Mouse (Mus musculus) intestine, embryonic 15.5 days (tissue): ENCODE data around the gene Grb2. TPM values are rescaled to one million over a fixed set of nuclear protein-coding genes. Genes with fewer than 3 reads are reported as not detected.

Experiments
- ATAC-seq: fragments of 200-750 bp; cut with Nextera tagmentation; 2 replicates; pipeline ENCODE4 v1.8.0; 2017; ENCODE audit warnings: moderate TSS enrichment, moderate library complexity
- H3K27ac ChIP-seq: fragments of 300-500 bp; sonication (generic); 2 replicates; pipeline ENCODE4 v1.5.1; 2015; ENCODE audit warnings: mild to moderate bottlenecking, inconsistent platforms
- H3K27me3 ChIP-seq: fragments of 300-500 bp; sonication (generic); replicated peaks from 2 replicates; pipeline ENCODE4 v1.6.1; 2015; ENCODE audit warnings: inconsistent platforms
- H3K36me3 ChIP-seq: fragments of 300-500 bp; sonication (generic); 2 replicates; pipeline ENCODE4 v1.6.1; 2015; ENCODE audit warnings: inconsistent platforms
- H3K4me1 ChIP-seq: fragments of 300-500 bp; sonication (generic); replicated peaks from 2 replicates; pipeline ENCODE4 v1.6.1; 2015; ENCODE audit warnings: inconsistent platforms
- H3K4me2 ChIP-seq: fragments of 300-500 bp; sonication (generic); replicated peaks from 2 replicates; pipeline ENCODE4 v1.6.1; 2015; ENCODE audit warnings: mild to moderate bottlenecking, inconsistent platforms
- H3K4me3 ChIP-seq: fragments of 300-500 bp; sonication (generic); replicated peaks from 2 replicates; pipeline ENCODE4 v1.5.1; 2015; ENCODE audit warnings: inconsistent platforms
- H3K9ac ChIP-seq: fragments of 300-500 bp; sonication (generic); 2 replicates; pipeline ENCODE4 v1.6.1; 2015; ENCODE audit warnings: inconsistent platforms
- H3K9me3 ChIP-seq: fragments of 300-500 bp; sonication (generic); 2 replicates; pipeline ENCODE4 v1.6.1; 2016; ENCODE audit warnings: inconsistent platforms
- WGBS: fragments of 180-500 bp; shearing (Covaris S2); methylation state at CpG from one replicate; pipeline ENCODE4 v1.1.7; 2015; 5-methylcytosine and 5-hydroxymethylcytosine counted together
- polyA plus RNA-seq: library from polyadenylated mRNA; unstranded; fragments of >200 nt; fragmentation: Nextera tagmentation; extraction: Ambion mirVana; gene quantifications from 2 replicates; pipeline ENCODE4 v1.2.1, GENCODE M21; 2015

Gene Grb2
- polyA plus RNA-seq, 1 experiment from 2014 or later: 79.4 TPM

DNA sequence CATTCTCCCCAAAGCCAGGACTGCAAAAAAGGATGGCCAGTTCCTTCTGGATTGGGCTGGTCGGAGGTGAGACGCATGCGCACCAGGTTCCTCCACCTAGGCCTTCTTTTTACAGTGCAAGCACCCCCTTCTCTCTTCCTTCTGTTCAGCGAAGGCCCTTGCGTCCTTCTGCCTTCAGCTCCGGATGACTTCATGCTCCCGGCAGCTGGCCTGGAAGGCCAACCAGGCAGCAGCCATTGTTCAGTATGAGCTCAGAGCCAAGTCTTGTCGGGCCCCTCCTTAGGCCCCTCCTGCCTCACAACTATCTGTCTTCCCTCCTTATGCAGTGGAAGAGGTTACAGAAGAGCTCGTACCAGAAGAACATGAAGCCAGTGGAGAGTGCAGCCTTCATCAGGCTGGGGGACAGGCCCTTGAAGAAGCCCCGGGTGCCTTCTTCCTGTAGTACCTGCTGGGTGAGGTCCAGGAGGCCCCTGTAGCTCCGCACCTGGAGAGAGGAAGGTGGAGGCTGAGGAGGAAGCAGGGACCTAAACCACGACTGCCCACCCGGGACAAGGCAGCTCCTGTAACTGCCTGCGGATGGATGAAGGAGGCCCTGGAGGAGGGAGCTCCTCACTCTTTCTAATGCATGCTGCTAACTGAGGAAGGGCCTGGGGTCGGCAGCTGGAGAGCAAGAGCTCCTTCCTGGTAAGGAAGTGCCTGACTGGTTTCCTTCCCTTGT is 93.1 kb downstream of the Grb2 start:
- Histone ChIP-seq H3K27ac (0 out of 2 replicates have a peak overlapping the region, but pooled peaks have one; percentile 3), H3K27me3 (no peaks in the 10 kb centered on the region), H3K4me1 (peaks cover 13% of the 10 kb centered on the region), H3K36me3 (peaks cover 4% of the 10 kb centered on the region; the same call in 1 of the 2 replicates), H3K9ac (no peak overlapping the region), H3K4me3 (no peak overlapping the region), H3K9me3 (no peaks in the 10 kb centered on the region), H3K4me2 (no peak overlapping the region)
- WGBS: 71% methylated on average over 15 of the region's 15 CpGs
- ATAC-seq: no peak

DNA sequence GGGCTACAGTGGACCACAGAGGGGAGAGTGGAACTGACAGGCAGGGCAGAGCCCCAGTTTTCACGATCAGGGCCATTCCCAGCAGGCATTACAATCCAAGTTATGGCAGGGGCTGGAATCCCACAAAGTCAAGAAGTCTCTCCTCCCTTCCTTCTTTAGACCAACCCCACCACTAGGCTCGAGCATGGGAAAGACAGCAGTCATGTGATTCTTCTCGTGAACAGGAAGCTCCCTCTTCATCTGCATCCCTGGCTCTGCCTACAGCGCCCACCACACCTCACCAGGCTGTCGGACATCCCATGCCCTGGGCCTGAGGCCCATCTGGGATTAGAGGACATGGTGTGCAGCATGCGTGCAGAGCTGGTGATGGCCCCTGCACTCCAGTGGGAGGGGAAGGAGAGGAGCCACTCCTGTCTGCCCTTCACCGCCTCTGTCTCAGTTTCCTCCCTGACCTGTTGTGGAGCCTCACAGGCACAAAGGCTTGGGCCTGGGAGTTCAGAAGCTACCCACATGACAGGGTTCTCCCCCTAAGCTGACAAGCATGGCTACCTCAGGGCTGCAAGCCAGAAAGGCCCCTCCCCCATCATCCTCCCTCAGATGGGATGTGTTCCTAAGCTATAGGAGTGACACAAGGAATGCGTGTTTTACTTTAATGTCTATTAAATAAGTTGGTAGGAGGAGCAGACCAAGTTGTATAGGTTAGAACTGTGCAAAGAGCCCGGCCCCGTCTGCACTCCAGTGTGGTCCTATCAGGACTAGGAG is 93.9 kb downstream of the Grb2 start:
- Histone ChIP-seq H3K9ac (no peak overlapping the region), H3K27me3 (no peaks in the 10 kb centered on the region), H3K36me3 (0 out of 2 replicates have a peak, but pooled peaks cover 3% of the 10 kb centered on the region), H3K27ac (peak overlapping the region; percentile 36; the same call in 1 of the 2 replicates), H3K4me1 (peaks cover 13% of the 10 kb centered on the region), H3K9me3 (no peaks in the 10 kb centered on the region), H3K4me3 (no peak overlapping the region), H3K4me2 (no peak overlapping the region)
- no peak for ATAC-seq
- WGBS: 84% methylated on average over 10 of the region's 10 CpGs

DNA sequence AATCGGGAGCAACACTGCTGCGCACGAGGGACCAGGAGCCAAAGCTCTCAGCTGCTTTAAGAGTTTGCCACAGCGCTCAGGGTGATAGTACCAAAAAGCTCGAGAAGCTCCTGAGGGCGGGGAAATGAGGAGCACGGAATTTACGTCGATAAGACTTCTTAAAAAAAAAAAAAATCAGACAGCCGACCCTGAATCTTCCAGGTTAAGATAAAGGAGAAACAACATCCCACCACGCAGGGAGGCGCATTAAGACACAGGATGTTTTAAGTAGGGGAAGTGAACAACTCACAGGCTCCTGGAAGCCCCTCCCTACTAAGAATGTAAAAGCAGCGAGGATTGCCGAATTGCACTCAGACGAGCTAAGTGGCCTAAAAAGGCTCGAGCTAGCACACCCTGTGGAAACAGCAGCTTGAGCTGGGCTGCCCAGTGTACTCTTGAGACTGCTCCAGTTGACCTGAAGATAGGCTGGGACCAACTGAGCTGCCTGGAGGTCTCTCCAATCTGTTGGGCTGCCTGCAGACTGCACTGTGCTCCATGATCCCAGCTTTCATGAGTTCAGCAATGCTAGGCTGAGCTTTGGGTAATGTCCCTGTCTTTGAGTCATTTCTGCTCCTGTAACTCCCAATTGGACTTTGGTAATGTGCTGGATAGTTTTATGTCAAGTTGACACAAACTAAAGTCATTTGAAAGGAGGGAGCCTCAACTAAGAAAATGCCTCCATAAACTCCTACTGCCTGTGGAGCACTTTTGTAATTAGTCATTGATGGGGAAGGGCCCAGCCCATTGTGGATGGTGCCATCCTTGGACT is 95.1 kb downstream of the Grb2 start:
- Histone ChIP-seq H3K4me3 (peak overlapping the region; percentile 79), H3K36me3 (peaks cover 12% of the 10 kb centered on the region), H3K9ac (peak overlapping the region; percentile 87), H3K27ac (peak overlapping the region; percentile 98), H3K4me2 (peak overlapping the region; percentile 91), H3K27me3 (no peaks in the 10 kb centered on the region), H3K9me3 (no peaks in the 10 kb centered on the region), H3K4me1 (peaks cover 13% of the 10 kb centered on the region)
- ATAC-seq: peak; percentile 11; the same call in 1 of the 2 replicates
- WGBS: under 1% methylated on average over 16 of the region's 16 CpGs

DNA sequence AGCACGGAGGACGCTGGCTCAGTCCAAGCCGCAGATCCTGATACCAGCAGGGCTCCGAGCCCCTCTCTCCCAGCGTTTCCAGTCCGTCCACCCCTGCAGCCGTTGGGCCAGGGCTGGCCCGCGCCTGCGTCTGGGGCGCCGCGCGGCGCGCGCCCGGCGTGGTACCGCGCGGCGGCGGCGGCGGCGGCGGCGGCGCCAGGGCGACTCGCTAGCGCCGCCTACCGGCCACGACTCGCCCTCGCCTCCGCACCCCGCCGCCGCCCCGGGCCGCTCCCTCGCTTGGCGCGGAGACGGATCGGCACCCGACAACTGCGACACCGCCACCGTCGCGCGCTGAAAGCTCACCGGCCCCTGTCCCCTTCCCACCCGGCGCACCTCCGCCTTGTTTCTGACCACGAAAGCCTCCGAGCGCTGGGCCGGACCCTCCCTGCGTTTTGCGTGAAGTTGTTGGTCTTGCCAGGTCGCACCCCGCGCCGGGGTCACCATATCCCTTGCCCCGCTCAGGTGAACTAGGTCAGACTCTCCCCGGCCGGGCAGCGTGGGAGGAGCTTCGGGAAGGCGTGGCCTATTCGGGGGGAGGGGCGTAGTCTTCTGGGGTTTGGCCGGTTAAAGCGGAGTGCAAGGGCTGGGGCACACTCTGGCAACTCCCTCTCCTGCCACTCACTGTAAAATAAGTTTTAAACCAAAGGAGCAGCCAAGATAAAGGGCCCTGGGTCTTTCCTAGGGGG is 95.8 kb downstream of the Grb2 start, which contains the start of gene Mif4gd:
Gene Mif4gd, minus strand, starts transcription at position 560 of the 728 bp plus-strand sequence.
- peak within 1 kb of the TSS; percentile 98 for H3K27ac ChIP-seq
- peak within 1 kb of the TSS; percentile 87 for H3K9ac ChIP-seq
- peaks cover 15% of the 10 kb centered on the region for H3K36me3 ChIP-seq
- WGBS: under 1% methylated on average over 80 of the region's 80 CpGs
- no peaks in the 10 kb centered on the region for H3K9me3 ChIP-seq
- H3K4me3 ChIP-seq: peak within 1 kb of the TSS; percentile 79
- peak within 1 kb of the TSS; percentile 91 for H3K4me2 ChIP-seq
- H3K27me3 ChIP-seq: no peaks in the 10 kb centered on the region
- ATAC-seq: peak; percentile 92
- peaks cover 13% of the 10 kb centered on the region for H3K4me1 ChIP-seq

DNA sequence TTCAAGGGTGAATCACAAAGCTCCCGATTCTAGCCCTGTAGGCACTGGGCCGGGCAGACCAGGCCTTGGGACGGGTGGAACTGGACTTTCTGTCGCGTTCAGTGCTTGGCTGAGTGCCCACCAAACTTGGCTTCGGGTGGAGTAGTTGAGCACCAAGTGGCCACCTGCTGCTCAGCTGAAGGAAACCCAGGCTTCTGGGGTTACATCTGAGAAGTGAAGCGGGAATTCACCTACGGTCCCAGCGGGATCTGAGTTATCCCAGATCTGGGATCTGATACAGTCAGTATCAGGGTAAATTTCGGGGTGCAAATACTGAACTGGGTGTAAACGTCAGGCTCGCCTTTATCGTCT is 96.4 kb downstream of the Grb2 start:
- Histone ChIP-seq H3K36me3 (peaks cover 20% of the 10 kb centered on the region), H3K9ac (peak overlapping the region; percentile 87), H3K4me2 (peak overlapping the region; percentile 91), H3K9me3 (no peaks in the 10 kb centered on the region), H3K27me3 (no peaks in the 10 kb centered on the region), H3K4me3 (peak overlapping the region; percentile 79), H3K4me1 (peaks cover 13% of the 10 kb centered on the region), H3K27ac (peak overlapping the region; percentile 98)
- ATAC-seq: peak; percentile 29
- 2% methylated on average over 13 of the region's 13 CpGs for WGBS

DNA sequence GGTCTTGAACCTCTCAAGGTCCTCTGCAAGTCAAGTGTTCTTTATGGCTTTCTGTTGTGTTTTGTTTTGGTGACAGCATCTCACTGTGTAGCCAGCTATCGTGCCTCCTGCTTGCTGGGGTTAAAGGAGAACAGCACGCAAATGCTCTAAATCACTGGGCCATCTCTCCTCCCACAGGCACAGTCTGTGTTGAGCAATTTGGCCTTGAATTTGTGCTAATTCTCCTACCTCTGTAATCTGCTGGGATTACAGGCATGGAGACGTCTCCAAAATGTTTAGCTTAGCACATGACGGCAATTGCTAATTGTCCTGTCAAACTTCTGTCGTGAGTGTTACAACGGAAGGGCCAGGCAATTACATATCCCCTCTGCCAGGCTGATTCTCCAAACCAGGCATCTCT is 97.2 kb downstream of the Grb2 start:
- H3K27me3 ChIP-seq: no peaks in the 10 kb centered on the region
- peaks cover 29% of the 10 kb centered on the region for H3K36me3 ChIP-seq
- H3K4me1 ChIP-seq: peaks cover 13% of the 10 kb centered on the region
- no peaks in the 10 kb centered on the region for H3K9me3 ChIP-seq
- no peak overlapping the region for H3K27ac ChIP-seq
- peak overlapping the region; percentile 91; the same call in 1 of the 2 replicates for H3K4me2 ChIP-seq
- no peak for ATAC-seq
- H3K9ac ChIP-seq: no peak overlapping the region
- no peak overlapping the region for H3K4me3 ChIP-seq
- WGBS: 62% methylated on average over 6 of the region's 6 CpGs

DNA sequence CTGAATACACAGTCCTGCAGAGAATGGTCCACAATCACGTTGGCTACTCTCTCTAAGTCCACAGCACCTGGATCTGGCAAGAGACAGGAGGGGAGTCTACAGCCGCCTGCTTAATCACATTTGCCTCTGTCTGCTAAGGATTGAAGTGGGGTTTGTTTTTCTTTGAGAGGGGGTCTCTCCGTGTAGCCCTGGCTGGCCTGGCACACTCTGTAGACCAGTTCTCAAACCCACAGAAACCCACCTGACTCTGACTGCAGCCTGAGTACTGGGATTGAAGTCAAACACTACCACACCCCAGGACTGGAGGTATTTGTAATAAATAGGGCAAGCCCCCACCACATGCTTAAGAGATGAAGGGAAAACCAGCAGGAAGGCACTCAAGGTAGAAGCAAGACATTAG is 98.8 kb downstream of the Grb2 start:
- 70% methylated on average over 3 of the region's 3 CpGs for WGBS

DNA sequence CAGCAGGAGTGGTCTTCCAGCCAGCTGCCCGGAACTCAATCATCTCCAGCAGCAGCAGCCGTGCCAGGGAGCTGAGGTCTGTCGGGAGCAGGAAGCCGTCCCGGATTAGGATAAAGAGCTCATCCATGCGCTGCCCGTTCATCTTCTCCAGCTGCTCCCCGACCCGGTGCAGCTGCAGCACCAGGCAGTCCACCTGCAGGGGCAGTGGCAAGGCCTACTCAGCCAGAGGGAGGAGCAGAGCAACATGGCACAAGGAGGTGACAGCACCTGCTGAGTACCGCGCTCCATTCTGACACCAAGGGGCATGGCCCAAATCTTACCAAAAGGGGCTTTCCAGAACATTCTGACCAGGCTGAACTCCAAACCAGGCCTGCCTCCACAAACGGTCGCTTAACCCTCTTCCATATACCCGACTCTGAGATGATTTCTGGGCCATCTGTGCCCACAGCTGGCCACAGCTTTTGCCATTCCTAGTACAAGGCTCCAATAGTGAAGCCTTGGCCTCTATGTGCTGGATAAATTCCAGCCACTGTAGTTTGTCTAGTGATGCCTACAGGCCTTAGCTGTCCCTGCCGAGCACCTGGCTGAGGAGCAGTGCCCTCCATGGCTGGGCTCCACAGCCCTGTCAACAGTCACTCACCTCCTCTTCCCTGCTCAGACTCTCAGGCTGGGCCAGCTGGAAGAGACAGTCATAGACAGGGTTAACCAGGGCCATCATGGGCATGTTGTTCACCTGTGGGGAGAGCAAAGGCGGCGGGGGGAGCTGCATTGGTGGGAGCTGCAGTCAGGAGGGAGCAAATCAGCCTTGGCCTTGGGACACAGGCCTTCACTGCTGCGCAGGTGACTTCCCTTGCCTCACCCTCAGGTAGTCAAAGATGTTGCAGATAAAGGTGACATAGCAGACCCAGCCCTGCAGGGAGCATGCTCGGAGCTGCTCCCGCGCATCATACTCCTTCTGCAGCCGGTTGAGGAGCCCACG is 99.7 kb downstream of the Grb2 start:
- WGBS: 74% methylated on average over 23 of the region's 23 CpGs
- Histone ChIP-seq H3K27me3 (no peaks in the 10 kb centered on the region), H3K27ac (no peak overlapping the region), H3K9ac (no peak overlapping the region), H3K9me3 (no peaks in the 10 kb centered on the region), H3K36me3 (peaks cover 33% of the 10 kb centered on the region), H3K4me3 (no peak overlapping the region), H3K4me2 (no peak overlapping the region), H3K4me1 (peaks cover 20% of the 10 kb centered on the region)
- no peak for ATAC-seq

More for the DNA sequence above, 98.8 kb downstream of the Grb2 start:
- Histone ChIP-seq H3K9ac (no peak overlapping the region), H3K27ac (no peak overlapping the region), H3K4me1 (peaks cover 21% of the 10 kb centered on the region), H3K36me3 (peaks cover 33% of the 10 kb centered on the region), H3K9me3 (no peaks in the 10 kb centered on the region), H3K4me3 (no peak overlapping the region), H3K4me2 (no peak overlapping the region), H3K27me3 (no peaks in the 10 kb centered on the region)
- ATAC-seq: no peak

DNA sequence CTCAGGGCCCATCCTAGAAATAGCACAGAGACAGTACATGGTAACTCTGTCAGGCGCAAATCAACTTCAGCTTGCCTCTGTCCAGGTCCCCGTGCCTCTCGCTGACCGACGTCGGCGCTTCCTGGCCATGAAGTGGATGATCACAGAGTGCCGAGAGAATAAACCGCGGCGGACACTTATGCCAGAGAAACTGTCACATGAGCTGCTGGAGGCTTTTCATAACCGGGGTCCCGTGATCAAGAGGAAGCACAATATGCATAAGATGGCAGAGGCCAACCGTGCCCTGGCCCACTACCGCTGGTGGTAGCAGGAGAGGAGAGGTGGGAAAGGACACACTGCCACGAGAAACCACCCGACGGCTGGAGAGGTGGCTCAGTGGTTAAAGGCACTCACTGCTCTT is 101.7 kb downstream of the Grb2 start:
- Histone ChIP-seq H3K4me2 (no peak overlapping the region), H3K4me1 (peaks cover 17% of the 10 kb centered on the region), H3K36me3 (peaks cover 33% of the 10 kb centered on the region), H3K9ac (no peak overlapping the region), H3K9me3 (no peaks in the 10 kb centered on the region), H3K27ac (no peak overlapping the region), H3K4me3 (no peak overlapping the region), H3K27me3 (no peaks in the 10 kb centered on the region)
- 95% methylated on average over 18 of the region's 18 CpGs for WGBS
- ATAC-seq: no peak

DNA sequence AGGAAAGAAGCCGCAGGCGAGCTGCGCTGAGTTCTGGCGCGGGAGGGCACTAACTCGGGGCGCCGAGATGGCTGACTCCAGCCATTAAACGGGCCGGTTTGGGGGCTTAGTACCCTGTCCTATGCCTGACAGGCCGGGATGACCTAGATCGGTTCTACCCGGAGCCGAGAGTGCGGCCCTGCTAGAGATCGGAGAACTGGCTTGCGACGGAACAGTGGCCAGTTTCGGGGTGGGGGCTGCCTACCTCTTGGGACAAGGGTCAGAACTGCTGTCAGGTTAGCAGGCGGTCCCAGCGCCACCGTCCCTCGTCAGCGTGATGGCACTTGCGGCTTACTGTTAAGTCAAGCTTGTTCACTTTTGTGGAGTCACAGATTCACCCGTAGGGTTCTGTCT is 104.1 kb downstream of the Grb2 start:
- H3K9me3 ChIP-seq: no peaks in the 10 kb centered on the region
- peak overlapping the region; percentile 88 for H3K27ac ChIP-seq
- no peaks in the 10 kb centered on the region for H3K27me3 ChIP-seq
- ATAC-seq: peak; percentile 35
- WGBS: under 1% methylated on average over 26 of the region's 26 CpGs
- peak overlapping the region; percentile 94 for H3K4me3 ChIP-seq
- H3K9ac ChIP-seq: peak overlapping the region; percentile 91
- H3K4me2 ChIP-seq: peak overlapping the region; percentile 80
- H3K4me1 ChIP-seq: peaks cover 15% of the 10 kb centered on the region
- H3K36me3 ChIP-seq: peaks cover 31% of the 10 kb centered on the region
